Mouse (Mus musculus) kidney, postnatal 10 days (tissue): Measurements from ENCODE around the gene Cbl.

ENCODE experiments used
- DNase-seq: peaks from one replicate; pipeline ENCODE4 v3.0.0; 2021; ENCODE audit warnings: mixed read lengths

The Cbl gene

DNA sequence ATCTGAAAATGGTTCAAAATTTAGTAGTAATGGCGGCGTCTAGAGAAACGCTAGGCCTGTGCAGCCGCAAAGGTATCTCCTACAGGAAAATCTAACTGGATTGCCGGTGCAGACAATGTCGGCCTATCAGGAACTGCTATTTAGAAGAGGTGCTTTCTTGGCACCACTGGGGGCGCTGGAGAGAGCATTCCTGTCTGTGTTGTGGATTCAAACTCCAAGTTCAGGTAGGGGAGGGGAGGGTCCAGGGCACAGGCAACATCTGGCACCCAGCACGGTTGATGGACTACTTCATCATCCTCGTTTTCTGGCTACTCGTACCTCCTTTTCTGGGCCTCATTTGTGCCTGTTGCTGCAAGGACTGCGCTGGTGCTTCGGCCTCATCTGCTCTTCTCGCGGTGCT lies 55.5 kb downstream of the Cbl start:
- DNase-seq, result peak; percentile 40

GRCm38 (mm10) chr9:44177405-44177804 lies 56.4 kb downstream of the Cbl start:
- DNase-seq, result no peak

GRCm38 (mm10) chr9:44175957-44176356 lies 57.9 kb downstream of the Cbl start:
- DNase-seq, result no peak

DNA sequence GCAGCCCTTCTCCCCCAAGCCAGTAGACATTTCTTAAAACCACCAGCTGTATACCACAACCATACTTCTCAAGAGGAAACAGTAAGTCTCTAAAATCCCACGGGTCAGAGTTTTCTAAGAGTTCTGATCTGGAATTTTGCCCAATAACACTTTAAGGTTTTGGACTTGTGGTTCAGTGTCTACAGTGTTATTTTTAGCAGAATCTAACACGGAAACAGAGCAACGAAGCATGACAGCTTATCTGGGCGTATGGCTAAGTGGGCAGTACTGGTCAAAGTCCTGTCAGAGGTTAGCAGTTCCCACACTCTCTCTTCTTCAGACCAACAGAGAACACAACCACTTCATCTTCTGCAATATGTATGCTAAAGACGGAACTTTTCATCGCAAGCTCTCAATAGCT lies 58.3 kb downstream of the Cbl start:
- peak; percentile 43 for DNase-seq

DNA sequence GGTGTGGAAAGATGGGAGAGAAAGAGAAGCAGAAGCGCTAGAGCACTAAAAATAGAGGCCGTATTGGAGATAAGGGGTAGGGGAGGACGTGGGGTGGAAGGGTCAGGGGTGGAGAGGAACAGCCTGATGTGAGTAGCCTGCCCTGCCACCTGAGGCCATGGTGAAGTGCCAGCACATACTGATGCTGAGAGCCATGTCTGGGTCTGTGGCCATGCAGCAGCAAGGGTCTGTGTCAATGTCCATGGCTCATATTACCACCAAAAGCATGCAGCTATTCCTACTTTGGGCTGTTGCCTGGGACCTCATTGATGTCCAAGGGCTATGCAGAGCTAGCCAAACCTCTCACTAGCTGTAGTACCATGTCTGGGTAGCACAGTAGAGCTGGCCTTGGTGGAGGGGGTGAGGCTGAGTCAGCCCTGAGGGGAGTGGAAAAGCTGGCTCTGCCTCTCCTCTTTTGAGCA lies 63.1 kb downstream of the Cbl start:
- no peak for DNase-seq

- DNase-seq, result no peak
Observed at GRCm38 (mm10) chr9:44168931-44169330, 64.9 kb downstream of the Cbl start.

DNA sequence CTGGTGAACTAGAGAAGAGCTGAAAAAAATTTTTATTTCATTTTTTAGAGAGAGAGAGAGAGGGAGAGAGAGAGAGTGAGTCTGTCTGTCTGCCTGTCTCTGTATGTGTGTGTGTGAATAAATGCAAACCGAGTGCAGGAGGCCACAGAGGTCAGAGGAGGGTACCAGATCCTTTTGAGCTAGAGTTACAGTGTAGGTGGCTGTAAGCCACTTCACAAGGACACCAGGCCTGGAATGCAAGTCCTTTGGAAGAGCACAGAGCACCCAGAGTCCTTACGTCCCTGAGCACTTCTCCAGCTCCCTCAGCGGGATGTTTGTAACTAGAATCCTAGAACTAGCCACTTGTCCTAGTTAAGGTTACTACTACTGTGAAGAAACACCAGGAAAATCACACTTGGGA lies 74.0 kb downstream of the Cbl start:
- DNase-seq, result no peak

DNA sequence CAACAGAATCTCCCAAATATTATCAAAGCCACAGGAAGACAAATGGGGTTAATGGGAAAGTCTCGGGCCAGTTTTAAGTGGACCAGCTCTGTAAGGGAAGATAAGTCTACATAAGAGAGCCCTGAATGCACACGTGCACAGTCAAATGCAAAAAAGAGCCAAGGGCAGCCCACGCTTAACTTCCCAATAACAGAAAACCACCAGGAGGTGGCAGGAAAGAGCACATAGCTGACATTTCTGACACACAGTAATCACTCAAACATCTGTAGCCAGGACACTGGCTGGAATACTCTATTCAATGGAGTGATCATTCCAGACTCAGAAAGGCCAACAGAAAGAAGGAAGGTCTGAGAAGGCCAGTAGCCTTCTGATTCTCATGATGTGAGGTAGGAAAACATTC lies 86.6 kb downstream of the Cbl start:
- peak; percentile 51 for DNase-seq

DNA sequence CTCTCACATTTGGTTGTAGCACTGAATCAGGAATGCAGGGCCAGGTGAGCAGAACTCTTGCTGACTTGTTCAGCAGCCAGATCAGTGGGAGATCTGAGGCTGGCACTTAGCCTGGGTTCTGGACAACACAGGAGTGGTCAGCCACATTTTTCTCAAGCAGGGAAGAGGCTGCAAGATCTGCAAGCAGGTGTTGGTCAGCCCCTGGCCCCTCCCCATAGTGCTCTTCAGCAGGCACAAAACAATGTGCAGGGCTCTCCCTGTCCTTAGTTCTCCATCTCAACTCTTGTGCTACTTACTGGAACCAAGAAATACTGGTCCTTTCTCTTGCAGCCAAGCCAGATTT lies 89.2 kb downstream of the Cbl start:
- DNase-seq, result no peak

DNA sequence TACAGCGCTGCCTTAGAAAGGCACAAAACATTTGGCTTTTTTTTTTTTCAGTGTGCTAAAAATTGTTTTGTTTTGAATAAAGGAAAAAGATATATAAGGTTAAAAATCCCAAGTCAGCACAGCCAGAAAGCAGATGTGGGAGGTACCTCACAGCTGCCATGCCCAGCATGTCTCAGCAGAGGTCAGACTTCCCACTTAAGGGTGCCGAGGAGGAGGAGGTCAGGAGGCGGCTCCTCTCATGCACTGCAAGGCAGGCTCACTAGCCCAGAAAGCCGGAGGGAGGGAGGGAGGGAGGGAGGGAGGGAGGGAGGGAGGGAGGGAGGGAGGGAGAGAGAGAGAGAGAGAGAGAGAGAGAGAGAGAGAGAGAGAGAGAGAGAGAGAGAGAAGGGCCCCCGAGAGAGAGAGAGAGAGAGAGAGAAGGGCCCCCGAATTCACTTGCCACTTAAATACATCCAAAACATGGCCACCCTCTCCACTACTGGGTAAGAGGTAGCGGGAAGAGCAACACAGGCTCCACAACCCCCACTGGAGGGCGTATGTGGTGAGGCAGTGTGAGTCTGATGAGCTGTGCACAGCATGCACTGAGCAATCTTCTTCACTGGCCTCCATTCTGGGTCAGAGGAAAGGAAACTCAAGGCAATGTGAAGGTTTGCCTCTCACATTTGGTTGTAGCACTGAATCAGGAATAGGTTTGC lies 89.7 kb downstream of the Cbl start:
- peak; percentile 70 for DNase-seq

- no peak for DNase-seq
Observed at GRCm38 (mm10) chr9:44143421-44143820, 90.4 kb downstream of the Cbl start.

DNA sequence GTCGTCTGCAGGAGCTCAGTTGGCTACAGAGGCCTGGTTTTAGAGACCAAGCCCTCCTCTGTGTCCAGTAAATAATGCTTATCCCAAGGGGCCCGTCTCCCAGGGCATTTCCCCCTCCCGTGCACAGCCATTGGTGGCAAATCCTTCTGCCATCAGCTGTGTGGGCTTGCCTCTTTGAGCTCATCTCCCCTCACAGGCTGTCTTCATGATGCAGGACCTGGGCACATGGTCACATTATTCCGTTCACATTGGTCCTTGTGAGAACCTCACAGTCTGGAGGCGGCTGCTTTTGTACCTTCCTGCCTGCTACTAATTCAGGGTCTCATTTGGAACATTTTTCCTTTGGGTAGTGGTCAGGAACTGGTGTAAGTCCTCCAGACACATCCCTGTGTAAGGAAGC lies 91.9 kb downstream of the Cbl start:
- DNase-seq, result no peak

- DNase-seq, result no peak
Observed at GRCm38 (mm10) chr9:44137846-44138245, 96.0 kb downstream of the Cbl start.

GRCm38 (mm10) chr9:44135731-44136411 lies 98.0 kb downstream of the Cbl start:
- DNase-seq, result no peak

- DNase-seq, result peak; percentile 85
Observed at GRCm38 (mm10) chr9:44134851-44135730, 98.8 kb downstream of the Cbl start.

DNA sequence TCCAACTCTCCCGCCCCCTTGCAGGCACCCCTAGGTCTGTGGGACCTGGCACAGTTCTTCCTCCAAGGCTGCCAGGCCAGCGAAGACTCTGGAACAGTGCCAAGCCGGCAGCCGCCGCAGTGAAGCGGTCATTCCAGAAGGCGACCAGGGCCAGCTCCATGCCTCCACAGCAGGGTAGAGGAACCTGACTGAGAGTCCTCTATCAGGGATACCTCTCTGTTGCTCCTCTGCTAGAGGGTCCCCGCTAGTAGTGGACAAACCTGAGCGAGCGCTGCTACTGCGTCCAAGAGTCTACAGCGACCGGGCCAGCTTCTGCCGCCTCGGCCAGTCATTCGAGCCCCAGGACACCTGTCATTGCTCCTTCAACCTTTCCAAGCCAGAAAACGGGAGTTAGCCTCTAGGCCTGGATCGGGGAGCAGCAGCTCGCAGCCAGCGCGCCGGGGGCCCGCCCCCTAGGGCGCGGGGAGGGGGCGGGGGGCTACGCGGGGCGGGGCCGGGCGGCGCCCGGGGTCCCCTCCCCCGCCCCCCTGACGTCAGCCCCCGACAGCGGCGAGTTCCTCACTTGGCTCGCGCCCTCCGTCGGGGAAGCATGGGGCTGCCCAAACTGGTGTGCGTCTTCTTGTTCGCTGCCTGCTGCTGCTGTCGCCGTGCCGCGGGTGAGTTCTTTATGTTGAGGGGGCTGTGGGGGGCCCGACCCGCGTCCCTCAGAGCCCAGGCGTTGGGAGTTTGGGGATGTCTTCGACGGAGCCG lies 99.6 kb downstream of the Cbl start, which contains the start of gene Mcam:
Gene Mcam, plus strand, starts transcription at position 369 of the 750 bp plus-strand sequence.
- peak; percentile 88 for DNase-seq

DNA sequence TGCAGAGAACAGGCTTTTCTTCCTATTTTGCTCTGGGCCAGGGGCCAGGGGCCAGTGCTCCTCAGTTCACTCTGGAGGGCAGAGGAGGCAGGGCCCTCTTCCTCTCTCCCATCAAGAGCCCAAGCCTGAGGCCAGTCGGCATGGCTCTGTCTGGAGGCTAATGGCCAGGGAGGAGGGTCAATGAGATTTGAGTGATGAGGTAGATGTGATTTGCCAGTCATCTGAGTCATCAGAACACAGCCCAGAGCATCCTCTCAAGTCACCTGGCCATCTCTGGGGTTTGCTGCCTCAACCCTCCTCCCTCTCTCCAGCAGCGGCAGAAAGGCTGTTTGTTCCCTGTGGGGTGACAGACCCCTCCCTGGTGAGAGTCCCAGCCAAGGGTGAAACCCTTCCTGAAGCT lies 100.6 kb downstream of the Cbl start:
- DNase-seq, result peak; percentile 33

DNA sequence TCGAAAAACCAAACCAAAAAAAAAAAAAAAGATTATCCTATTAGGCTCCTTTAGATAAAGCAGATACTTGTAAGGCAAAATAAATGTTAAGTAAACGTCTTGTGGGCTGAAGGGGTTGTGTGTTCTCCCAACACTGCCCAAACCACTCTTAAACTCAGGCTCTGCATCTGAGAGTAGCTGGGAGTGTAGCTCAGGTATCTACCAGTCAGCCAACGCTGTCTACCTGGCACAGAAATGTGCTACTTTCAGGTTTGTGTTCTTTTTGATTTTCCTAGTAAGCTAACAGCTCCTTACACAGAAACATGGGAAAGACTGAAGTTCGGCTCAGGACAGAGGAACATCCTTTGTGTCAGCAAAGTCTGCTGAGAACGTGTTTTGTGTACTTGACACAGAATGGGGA lies 101.6 kb downstream of the Cbl start:
- no peak for DNase-seq

GRCm38 (mm10) chr9:44131276-44131590 lies 102.6 kb downstream of the Cbl start:
- DNase-seq, result peak; percentile 52

- DNase-seq, result peak; percentile 85
Observed at GRCm38 (mm10) chr9:44130581-44131275, 103.1 kb downstream of the Cbl start.

DNA sequence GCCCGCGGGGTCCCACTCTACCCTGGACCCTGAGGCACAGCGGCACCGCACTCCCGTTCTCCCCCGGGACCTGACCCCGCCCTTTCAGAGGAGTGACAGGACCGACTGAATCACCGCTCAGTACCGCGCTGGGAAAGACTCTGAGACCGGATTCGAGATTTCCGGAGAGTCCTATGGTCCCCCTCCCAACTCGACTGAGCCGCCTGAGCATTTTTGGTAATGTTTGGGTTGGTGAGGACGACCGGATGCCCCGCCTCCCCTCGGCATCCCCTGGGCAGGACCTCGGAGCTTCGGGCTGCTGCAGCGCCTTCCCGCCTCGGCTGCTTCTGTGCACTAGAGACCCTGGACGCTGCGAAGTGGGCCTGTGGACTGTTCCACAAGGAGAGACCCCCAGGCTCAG lies 103.8 kb downstream of the Cbl start:
- peak; percentile 91 for DNase-seq

- DNase-seq, result no peak
Observed at GRCm38 (mm10) chr9:44129633-44130032, 104.2 kb downstream of the Cbl start.
